Mouse (Mus musculus): ENCODE measurements around the gene Arhgef10l. TPM values are rescaled to one million over a fixed set of nuclear protein-coding genes. Genes with fewer than 3 reads are reported as not detected.

Gene Arhgef10l
- 29.1 and 36.6 TPM in 2 replicates for polyA plus RNA-seq (2012; rRNA removed)

GRCm38 (mm10) chr4:140665760-140666159 lies at the start of gene Arhgef10l:
Arhgef10l (minus strand) TSS chr4:140666012.
- no peak for DNase-seq (ENCODE audit: low read depth)

DNA sequence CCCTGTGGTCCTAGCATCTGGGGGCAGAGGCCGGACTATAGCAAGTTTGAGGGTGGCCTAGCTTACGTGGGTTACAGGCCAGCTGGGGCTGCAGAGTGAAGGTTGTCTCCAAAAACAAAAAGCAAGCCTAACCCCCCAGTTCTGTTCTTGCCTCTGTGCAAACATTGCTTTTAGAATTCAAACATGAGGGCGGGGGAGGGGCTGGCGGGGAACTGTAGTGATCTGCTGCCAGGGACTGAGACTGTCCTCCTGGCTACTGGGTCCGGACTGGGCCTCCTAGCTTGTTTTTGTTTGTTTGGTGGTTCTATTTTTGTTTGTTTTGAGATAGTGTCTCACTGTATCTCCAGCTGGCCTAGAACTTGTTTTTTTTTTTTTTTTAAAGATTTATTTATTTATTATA lies 48.8 kb upstream of the Arhgef10l start:
- no peak for DNase-seq (ENCODE audit: low read depth)

- DNase-seq (ENCODE audit: low read depth), result no peak
Measured at GRCm38 (mm10) chr4:140713480-140714365, 47.9 kb upstream of the Arhgef10l start.

DNA sequence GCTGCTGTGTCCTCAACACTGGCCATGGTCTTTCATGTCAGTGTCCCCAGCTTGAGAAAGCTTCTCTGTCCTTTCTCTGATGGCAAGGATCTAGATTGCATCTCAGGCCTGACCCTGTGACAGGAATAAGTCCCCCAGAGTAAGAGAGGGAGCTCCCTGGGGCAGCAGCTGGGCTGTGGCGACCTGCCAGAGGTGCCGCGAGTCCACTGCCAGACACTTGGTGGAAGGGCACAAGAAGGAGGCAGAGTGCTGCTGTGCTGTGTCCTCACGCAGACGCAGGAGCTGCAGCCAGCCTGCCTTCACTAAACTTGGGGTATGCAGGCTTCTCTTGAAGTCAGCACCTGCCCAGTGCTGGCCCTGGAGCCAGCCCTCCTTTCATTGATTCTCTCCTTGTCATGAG lies 45.5 kb upstream of the Arhgef10l start:
- DNase-seq (ENCODE audit: low read depth), result no peak

DNA sequence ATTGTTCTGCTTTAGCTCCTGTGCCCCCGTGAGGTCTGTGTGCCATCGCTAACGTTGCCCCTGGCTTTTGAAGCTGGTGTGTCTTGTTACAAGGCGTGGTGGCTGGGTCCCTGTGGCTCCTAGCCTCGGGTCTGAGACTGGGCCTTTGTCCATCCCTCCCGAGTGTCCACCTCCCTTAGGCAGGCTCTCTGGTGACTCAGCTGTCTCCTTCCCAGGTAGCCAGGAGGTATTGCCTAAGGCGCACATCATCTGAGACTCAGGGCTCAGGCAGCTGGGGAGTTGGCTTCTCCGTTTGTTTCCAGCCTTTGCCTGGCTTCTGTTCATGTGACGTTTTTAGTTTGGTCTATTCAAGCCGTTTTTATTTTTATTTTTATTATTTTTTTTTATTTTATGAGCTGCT lies 45.0 kb upstream of the Arhgef10l start:
- no peak for DNase-seq (ENCODE audit: low read depth)

- no peak for DNase-seq (ENCODE audit: low read depth)
Measured at GRCm38 (mm10) chr4:140709617-140710016, 43.8 kb upstream of the Arhgef10l start.

- no peak for DNase-seq (ENCODE audit: low read depth)
Measured at GRCm38 (mm10) chr4:140709111-140709510, 43.3 kb upstream of the Arhgef10l start.

- DNase-seq (ENCODE audit: low read depth), result no peak
Measured at GRCm38 (mm10) chr4:140708297-140708927, 42.6 kb upstream of the Arhgef10l start.

DNA sequence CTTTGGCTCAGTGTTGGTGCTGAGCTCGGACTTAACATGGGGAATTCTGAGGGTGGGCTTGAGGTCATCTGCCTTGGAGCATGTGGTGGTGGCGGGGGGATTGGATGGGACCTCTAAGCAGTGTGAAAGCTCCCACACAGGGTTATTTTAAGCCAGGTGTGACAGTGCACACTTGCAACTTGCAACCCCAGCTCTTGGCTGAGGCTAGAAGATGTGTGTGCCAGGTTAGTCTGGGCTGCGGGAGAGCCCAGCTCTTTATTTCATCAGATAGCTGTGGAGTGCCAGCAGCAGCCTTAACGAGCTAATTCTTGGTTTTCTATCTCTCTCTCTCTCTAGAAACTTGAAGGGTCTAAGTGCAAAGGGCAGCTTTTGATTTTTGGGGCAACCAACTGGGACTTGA lies 41.8 kb upstream of the Arhgef10l start:
- no peak for DNase-seq (ENCODE audit: low read depth)

GRCm38 (mm10) chr4:140704166-140704565 lies 38.4 kb upstream of the Arhgef10l start:
- no peak for DNase-seq (ENCODE audit: low read depth)

- no peak for DNase-seq (ENCODE audit: low read depth)
Measured at GRCm38 (mm10) chr4:140703636-140704035, 37.8 kb upstream of the Arhgef10l start.

GRCm38 (mm10) chr4:140702611-140703327 lies 37.0 kb upstream of the Arhgef10l start:
- DNase-seq (ENCODE audit: low read depth), result no peak

- DNase-seq (ENCODE audit: low read depth), result no peak
Measured at GRCm38 (mm10) chr4:140701716-140702561, 36.1 kb upstream of the Arhgef10l start.

DNA sequence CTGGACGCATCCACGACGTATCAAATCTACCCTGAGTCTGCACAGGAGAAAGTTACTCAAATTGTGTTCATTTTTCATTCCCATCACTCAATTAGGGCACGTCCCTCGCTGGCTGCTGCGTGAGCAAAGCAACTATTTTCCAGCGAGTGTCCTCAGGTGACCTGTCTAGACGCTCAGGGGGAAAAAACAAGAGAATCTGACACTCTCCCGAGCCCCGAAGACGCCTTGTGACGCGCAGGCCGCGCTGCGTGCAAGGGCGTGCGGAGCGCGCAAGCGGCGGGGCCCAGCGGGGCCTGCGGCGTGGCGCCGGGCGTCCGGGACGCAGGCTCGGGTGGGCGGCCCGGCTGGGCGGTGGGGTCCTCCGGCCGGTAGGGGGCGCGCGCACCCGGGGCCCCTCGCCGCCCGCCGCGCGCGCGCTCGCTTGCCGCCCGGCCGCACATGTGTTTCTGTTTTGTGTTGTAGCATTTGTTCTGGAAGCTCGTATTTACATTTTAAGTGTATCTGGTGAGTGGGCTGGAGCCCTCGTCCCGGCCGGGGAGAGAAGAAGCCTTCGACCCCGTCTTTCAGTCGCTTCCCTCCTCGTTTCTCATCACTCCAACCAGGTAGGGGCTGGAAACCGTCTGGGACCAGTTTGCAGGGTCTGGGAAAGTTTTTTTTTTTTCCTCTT lies 35.4 kb upstream of the Arhgef10l start:
- DNase-seq (ENCODE audit: low read depth), result no peak

DNA sequence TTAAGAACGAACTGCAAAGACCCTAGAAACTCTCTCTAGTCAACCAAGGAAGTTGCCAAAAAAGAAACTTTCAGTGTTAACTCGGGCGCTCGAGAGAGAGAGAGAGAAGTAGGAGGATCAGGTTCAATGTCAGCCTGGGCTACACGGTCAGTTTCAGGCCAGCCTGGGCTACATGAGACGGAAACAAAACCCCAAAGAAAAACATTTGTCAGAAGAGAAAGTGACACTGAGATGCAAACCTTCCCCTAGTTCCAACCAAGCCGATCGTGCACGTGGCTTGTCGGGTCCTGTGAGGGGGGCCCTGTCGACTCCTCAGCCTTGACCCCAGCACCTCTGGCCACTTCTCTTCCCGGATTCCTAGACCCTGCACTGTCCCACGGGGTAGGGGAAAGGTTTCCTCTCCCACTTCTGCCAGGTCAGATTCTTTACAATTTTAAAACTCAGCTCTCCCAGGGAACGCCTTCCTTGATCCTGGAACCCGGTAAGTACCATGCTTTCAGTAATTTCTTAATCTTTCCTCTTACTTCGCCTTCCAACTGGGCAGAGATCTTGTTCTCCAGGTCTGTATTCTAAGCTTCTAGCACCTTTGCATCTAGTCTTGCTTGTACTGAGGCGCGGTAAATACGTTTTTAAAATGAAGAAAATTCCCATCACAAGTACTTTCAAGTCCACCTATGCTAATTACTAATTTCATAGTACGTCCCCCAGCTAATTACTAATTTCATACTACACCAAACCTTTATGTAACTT lies 34.6 kb upstream of the Arhgef10l start, which contains the start of gene Rcc2:
Rcc2 (plus strand) TSS at position 273 of the 750 bp plus-strand sequence.
- no peak for DNase-seq (ENCODE audit: low read depth)

- peak; percentile 85 for DNase-seq (ENCODE audit: low read depth)
Measured at GRCm38 (mm10) chr4:140699441-140700127, 33.8 kb upstream of the Arhgef10l start.

DNA sequence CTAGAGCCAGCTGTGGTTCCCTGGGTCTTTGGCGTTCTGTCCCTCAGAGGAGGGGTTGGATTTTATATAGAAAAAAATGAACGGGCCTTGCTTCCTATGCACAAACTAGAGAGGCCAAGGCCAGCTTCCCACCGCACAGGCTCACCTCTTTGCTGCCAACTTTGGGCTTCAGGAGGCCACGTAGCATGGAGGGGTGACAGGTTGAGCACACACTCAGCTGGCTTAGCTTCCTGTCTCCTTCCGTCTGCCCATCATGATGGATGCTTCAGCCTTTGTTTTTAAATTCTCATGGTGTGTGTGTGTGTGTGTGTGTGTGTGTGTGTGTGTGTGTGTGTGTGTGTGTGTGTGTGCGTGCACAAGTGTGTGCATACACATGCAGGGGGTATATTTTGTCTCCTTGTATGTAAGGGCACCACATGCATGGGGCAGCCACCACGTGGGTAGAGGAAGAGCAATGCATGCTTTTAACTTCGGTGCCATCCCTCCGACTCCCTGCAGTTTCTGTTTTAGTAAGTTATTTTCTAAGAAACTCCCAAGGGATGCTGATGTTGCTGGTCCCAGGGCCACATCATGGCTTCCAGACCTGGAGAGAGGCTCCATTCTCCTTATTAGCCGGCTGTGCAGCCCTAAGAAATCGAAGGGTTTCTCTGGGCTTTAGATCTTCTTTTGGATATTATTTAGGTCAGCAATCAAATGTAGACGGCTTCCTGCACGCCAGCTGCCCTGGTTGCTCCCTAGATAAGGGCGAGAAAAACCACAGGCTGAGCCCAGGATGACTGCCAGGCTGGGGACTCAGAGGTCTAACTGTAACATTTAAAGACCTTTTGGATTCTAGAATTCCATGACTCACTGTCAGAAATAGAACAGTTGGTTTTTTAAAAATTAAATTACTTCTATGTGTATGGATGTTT lies 30.1 kb upstream of the Arhgef10l start:
- DNase-seq (ENCODE audit: low read depth), result no peak

GRCm38 (mm10) chr4:140695146-140695545 lies 29.3 kb upstream of the Arhgef10l start:
- no peak for DNase-seq (ENCODE audit: low read depth)

Data from gonadal fat pad, adult 2 months (tissue).